Mouse (Mus musculus): ENCODE measurements around the gene Med16. TPM values are rescaled to one million over a fixed set of nuclear protein-coding genes. Genes with fewer than 3 reads are reported as not detected.

Med16 gene
- 55.3 and 58.3 TPM in 2 replicates for polyA plus RNA-seq (2015; fragmentation: Nextera tagmentation; extraction: Ambion mirVana)

DNA sequence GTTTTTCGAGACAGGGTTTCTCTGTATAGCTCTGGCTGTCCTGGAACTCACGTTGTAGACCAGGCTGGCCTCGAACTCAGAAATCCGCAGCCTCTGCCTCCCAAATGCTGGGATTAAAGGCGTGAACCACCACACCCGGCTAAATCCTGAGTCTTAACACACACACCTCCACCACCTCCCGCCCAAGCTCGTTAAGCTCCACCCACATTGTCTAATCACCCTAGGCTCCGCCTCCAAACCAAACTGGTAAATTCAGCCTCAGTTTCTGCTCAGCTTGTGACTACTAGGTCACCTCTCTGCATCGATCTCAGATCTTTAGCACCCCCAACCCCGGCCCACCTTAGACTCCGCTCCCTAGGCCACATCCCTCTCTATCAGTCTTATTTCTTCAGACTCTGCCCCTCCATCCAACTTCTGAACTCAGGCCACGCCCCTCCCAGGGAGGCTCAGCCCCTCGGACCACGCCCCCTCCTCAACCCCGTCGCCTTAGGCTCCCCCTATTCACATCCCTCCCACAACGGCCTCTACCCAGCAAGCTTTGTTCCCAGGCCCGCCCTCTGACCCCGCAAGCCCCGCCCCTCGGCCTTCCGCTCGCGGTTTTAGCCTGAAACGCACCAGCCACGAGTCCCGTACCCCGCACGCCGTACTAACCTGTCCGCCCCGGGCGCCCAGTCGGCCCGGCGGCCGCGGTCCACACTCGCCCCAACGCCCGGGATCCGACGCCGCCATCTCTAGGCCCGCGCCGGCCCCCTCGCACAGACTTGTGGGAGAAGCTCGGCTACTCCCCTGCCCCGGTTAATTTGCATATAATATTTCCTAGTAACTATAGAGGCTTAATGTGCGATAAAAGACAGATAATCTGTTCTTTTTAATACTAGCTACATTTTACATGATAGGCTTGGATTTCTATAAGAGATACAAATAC is at the start of gene Med16:
TSS of gene Med16 (minus strand) at position 757 of the 925 bp plus-strand sequence.
- 2% methylated on average over 52 of the region's 52 CpGs for WGBS
- peaks cover 61% of the 10 kb centered on the region for H3K36me3 ChIP-seq
- no peaks in the 10 kb centered on the region for H3K27me3 ChIP-seq
- H3K4me1 ChIP-seq (replicated peaks) = peaks cover 14% of the 10 kb centered on the region
- peak within 1 kb of the TSS; percentile 85 for H3K9ac ChIP-seq
- H3K27ac ChIP-seq = peak within 1 kb of the TSS; percentile 98
- peak within 1 kb of the TSS; percentile 63 for H3K4me3 ChIP-seq
- peak; percentile 92 for ATAC-seq (ENCODE audit: low FRiP score)
- peak within 1 kb of the TSS; percentile 53 for H3K4me2 ChIP-seq
- no peaks in the 10 kb centered on the region for H3K9me3 ChIP-seq

DNA sequence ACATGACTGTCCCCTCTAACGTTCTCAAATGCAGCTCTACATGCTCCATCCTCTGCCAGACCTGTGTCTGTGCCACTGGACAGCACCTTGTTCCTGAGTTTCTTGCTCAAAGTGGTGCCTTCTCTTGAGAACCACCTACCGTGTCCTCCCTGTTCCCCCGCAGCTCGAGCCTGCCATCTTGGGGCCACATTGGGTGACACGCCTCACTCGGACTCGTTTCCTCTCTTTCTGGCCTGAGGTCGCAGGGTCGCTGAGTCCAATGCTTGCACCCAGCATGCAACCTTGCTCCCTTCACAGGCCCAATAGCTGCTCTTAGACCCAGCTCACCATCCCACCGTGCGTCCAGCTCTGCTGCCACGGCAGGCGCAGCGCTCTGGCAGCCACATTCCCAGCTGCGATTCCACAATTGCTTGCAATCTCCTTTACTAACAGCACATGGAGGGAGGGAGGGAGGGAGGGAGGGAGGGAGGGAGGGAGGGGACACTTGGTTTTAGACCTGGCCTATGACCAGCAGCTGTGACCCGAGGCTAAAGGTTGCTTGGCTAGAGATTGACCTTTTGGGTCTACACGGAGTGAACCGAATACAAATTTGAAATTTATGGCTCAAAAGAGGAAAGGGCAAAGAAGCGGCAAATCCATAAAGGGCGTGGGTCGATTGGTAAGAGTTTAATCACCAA is 49.6 kb upstream of the Med16 start:
- H3K36me3 ChIP-seq = peaks cover 21% of the 10 kb centered on the region
- no peaks in the 10 kb centered on the region for H3K9me3 ChIP-seq
- H3K27ac ChIP-seq = no peak overlapping the region
- H3K4me2 ChIP-seq = no peak overlapping the region
- H3K4me3 ChIP-seq = no peak overlapping the region
- 10% methylated on average over 21 of the region's 21 CpGs for WGBS
- ATAC-seq (ENCODE audit: low FRiP score) = no peak
- H3K4me1 ChIP-seq (replicated peaks) = peaks cover 13% of the 10 kb centered on the region
- H3K9ac ChIP-seq = peak overlapping the region; percentile 39; the same call in 1 of the 2 replicates
- H3K27me3 ChIP-seq = 0 out of 2 replicates have a peak, but pooled peaks cover 9% of the 10 kb centered on the region

DNA sequence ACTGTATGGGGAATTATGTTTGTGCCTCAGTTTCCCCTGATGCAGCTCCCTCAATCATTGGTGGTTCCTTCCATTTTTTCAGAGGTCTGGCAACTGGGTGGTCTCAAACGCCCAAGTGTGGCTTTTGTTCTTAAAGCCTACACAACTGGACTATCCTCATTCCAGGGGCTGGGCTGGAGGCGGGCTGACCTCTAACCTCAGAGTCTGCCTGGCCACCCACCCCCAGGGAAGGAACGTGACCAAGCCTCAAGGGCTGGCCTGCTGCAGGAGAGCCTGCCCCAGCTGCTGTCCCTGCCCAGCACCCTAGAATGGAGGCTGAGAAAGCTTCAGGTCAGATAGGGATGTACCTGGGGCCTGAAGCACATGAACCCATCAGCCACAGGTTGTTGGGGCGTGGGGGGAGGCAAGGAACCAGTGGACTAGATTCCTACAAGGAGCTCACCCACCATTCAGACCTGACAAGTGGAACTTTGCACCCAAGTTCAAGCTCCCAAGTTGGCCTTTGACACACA is 48.0 kb upstream of the Med16 start:
- 20% methylated on average over 4 of the region's 4 CpGs for WGBS
- no peak for ATAC-seq (ENCODE audit: low FRiP score)

DNA sequence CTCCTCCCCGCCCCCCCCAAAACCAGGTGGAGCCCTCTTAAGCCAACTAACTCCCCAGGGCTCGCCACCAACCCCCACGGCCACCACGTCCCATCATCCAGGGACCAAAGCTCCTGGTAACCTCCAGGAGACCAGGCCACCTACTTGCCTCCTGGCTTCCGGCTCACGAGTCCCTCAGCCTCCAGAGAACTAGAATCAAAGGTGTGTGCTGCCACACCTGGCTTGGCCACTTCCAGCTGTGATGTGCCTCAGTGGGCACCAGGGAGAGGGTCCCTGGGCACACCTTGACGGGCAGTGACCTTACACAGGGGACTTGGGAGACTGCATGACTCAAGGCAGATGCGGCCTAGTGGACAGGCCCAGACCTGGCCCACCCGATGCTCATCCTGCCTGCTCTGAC is 47.0 kb upstream of the Med16 start:
- 0 out of 2 replicates have a peak, but pooled peaks cover 9% of the 10 kb centered on the region for H3K27me3 ChIP-seq
- no peak overlapping the region for H3K27ac ChIP-seq
- H3K36me3 ChIP-seq = peaks cover 25% of the 10 kb centered on the region
- no peak overlapping the region for H3K4me3 ChIP-seq
- peaks cover 7% of the 10 kb centered on the region for H3K4me1 ChIP-seq (replicated peaks)
- peak overlapping the region; percentile 55; the same call in 1 of the 2 replicates for H3K9ac ChIP-seq
- 77% methylated on average over 9 of the region's 9 CpGs for WGBS
- no peaks in the 10 kb centered on the region for H3K9me3 ChIP-seq
- no peak for ATAC-seq (ENCODE audit: low FRiP score)
- H3K4me2 ChIP-seq = no peak overlapping the region

More for the DNA sequence above, 48.0 kb upstream of the Med16 start:
- 0 out of 2 replicates have a peak overlapping the region, but pooled peaks have one; percentile 8 for H3K9ac ChIP-seq
- peaks cover 13% of the 10 kb centered on the region for H3K4me1 ChIP-seq (replicated peaks)
- H3K9me3 ChIP-seq = no peaks in the 10 kb centered on the region
- H3K4me2 ChIP-seq = no peak overlapping the region
- H3K36me3 ChIP-seq = peaks cover 18% of the 10 kb centered on the region
- 0 out of 2 replicates have a peak, but pooled peaks cover 9% of the 10 kb centered on the region for H3K27me3 ChIP-seq
- H3K4me3 ChIP-seq = no peak overlapping the region
- H3K27ac ChIP-seq = no peak overlapping the region

DNA sequence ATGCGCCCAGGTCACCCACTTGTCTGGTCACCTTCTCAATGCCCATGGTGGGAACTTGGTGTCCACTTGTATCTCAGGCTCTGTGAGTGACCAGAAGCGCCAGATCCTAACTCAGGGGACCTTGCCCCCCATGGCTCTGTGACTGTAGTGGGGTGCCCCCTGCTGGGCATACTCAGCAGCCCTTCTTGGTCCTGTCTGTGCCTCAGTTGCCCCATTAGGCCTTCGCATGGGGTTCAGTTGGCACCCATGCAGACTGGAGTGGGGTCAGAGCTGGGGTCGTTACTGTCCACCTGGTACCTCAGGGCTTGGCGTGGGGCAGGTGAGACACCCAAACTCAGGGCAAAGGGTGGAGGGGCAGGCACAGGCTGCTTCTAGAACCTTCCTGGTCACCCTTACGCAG is 45.2 kb upstream of the Med16 start:
- Histone ChIP-seq H3K4me1 (replicated peaks) (0 out of 2 replicates have a peak, but pooled peaks cover 3% of the 10 kb centered on the region), H3K4me2 (no peak overlapping the region), H3K4me3 (no peak overlapping the region), H3K36me3 (peaks cover 42% of the 10 kb centered on the region), H3K27ac (no peak overlapping the region), H3K27me3 (0 out of 2 replicates have a peak, but pooled peaks cover 9% of the 10 kb centered on the region), H3K9ac (no peak overlapping the region), H3K9me3 (no peaks in the 10 kb centered on the region)
- ATAC-seq (ENCODE audit: low FRiP score) = no peak
- 82% methylated on average over 6 of the region's 6 CpGs for WGBS

DNA sequence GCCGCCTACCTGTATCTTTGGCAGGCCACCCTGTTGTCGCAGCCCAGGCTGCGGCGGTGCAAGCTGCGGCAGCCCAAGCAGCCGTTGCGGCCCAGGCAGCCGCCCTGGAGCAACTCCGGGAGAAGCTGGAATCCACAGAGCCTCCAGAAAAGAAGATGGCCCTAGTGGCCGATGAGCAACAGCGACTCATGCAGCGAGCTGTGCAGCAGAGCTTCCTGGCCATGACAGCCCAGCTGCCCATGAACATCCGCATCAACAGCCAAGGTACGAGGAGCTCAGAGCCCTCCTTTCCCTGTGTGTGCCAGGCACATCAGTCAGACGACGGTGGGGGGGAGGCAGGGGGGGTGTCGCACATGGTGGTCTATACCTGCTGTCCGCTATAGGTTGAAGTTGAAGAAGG is 41.9 kb upstream of the Med16 start:
- Histone ChIP-seq H3K27me3 (0 out of 2 replicates have a peak, but pooled peaks cover under 1% of the 10 kb centered on the region), H3K9ac (no peak overlapping the region)
- WGBS = 82% methylated on average over 18 of the region's 18 CpGs

DNA sequence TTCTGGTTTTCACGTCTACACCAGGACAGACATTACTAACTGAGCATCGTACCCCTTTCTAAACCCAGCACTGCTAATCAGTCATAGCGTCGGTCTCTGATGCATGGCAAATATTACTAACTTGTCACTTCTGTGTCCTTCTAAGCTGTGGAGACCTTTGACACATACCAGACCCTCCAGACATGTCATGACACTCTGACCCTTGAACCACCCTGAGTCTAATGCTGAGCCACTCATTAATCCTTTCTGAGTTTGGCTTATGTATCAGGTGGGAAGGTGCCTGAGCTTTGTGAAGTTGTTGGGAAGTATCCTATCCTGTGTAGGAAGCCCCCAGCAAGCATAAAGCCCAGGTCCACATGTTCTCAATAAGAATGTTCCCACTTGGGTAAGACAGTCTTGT is 41.1 kb upstream of the Med16 start:
- no peak for ATAC-seq (ENCODE audit: low FRiP score)
- Histone ChIP-seq H3K36me3 (peaks cover 56% of the 10 kb centered on the region), H3K27me3 (no peaks in the 10 kb centered on the region), H3K27ac (no peak overlapping the region), H3K4me2 (no peak overlapping the region), H3K9me3 (no peaks in the 10 kb centered on the region), H3K4me1 (replicated peaks) (peaks cover 24% of the 10 kb centered on the region), H3K4me3 (no peak overlapping the region), H3K9ac (no peak overlapping the region)
- 96% methylated on average over 4 of the region's 4 CpGs for WGBS

More for the DNA sequence above, 41.9 kb upstream of the Med16 start:
- H3K27ac ChIP-seq = no peak overlapping the region; the same call in 1 of the 2 replicates
- ATAC-seq (ENCODE audit: low FRiP score) = no peak
- peaks cover 56% of the 10 kb centered on the region for H3K36me3 ChIP-seq
- H3K4me3 ChIP-seq = no peak overlapping the region
- H3K4me1 ChIP-seq (replicated peaks) = peaks cover 16% of the 10 kb centered on the region
- no peak overlapping the region for H3K4me2 ChIP-seq
- H3K9me3 ChIP-seq = no peaks in the 10 kb centered on the region

DNA sequence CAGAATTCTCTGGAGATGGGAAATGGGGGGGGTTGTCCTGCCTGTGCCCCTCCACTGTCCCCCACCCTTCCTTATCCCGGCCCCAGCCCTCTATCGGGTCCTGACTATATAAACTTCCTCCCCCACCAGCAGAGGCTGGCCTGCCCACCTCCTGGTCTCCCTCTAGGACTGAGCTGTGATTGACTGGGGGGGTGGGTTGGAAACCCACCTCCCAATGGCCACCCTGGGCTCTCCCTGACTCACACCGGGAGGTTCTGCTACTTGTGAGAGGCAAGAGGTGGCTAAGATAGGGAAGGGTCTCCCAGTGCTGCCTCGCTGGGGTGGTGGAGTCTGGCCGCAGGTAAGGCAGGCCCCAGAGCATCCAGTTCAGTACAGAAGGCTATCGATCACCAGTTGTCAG is 38.8 kb upstream of the Med16 start:
- Histone ChIP-seq H3K36me3 (peaks cover 44% of the 10 kb centered on the region), H3K4me1 (replicated peaks) (peaks cover 32% of the 10 kb centered on the region), H3K9me3 (no peaks in the 10 kb centered on the region), H3K9ac (no peak overlapping the region), H3K4me3 (no peak overlapping the region), H3K27me3 (no peaks in the 10 kb centered on the region), H3K27ac (no peak overlapping the region), H3K4me2 (no peak overlapping the region)
- 73% methylated on average over 6 of the region's 6 CpGs for WGBS
- ATAC-seq (ENCODE audit: low FRiP score) = no peak

DNA sequence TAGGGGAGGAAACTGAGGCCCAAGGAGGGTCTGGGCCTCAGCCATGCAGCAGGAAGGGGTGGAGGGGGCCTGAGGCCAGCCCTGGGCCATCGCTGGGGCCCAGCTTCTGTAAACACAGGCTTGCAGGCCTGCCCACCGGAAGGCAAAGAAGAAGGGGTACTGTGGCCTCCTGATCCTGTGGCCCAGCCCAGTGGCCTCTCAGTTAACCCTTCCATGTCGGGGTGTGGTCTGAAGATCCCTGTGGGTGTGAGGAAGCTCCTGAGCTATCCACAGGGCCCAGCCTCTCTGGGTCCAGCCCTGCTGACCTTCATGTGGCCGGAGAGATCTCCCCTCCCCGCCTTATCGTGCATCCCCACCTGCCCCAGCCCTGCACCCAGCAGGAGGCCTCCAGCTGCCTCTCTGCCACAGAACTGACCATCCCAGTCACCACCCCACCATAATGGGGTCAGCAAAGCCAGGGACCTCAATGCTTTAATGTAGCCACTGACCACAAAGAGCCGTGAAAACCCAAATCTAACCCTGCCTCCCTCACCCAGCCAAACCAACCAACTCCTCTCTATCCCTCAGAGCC is 38.1 kb upstream of the Med16 start:
- H3K9ac ChIP-seq = peak overlapping the region; percentile 46; the same call in 1 of the 2 replicates
- peak; percentile 14; the same call in 1 of the 2 replicates for ATAC-seq (ENCODE audit: low FRiP score)
- WGBS = 19% methylated on average over 7 of the region's 7 CpGs

DNA sequence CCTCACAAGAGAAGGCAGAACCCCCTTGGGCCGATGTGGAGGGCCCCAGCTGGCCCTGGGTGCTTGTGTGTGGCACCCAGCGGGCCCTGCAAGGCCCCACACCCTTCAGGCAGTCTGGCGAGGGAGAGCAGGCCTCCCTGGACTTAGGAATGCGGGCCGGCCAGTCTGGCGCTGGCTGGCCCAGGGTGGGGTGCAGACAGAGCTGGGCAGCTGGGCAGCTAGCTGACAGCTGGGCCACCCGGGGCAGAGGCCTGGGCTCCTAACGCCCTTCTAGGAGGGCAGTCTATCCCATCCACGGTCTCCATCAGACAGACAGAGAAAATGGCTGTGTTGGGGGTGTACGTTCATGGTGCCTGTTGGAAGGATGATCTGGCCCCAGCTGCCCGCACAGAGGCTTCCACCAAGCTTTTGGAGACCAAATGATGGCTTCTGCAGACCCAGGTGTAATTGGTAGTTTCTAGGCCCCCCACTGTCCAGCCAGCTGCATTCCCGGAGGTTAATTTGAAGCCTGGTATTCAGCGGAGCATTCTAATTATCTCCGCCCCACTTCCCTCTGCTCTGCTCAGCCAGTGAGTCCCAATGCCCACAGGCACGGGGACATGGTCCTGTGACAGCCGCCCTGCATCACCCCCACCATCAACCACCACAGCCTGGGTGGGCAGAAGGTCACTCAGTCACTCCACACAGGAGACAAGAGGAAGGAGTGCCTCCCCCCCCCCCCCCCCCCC is 36.9 kb upstream of the Med16 start:
- peak overlapping the region; percentile 71 for H3K27ac ChIP-seq
- H3K9ac ChIP-seq = peak overlapping the region; percentile 46
- 18% methylated on average over 16 of the region's 16 CpGs for WGBS
- no peak overlapping the region for H3K4me2 ChIP-seq
- ATAC-seq (ENCODE audit: low FRiP score) = peak; percentile 36
- H3K9me3 ChIP-seq = no peaks in the 10 kb centered on the region
- H3K4me1 ChIP-seq (replicated peaks) = peaks cover 32% of the 10 kb centered on the region
- H3K36me3 ChIP-seq = peaks cover 43% of the 10 kb centered on the region
- H3K4me3 ChIP-seq = no peak overlapping the region
- no peaks in the 10 kb centered on the region for H3K27me3 ChIP-seq

More for the DNA sequence above, 38.1 kb upstream of the Med16 start:
- Histone ChIP-seq H3K27ac (0 out of 2 replicates have a peak overlapping the region, but pooled peaks have one; percentile 45), H3K27me3 (no peaks in the 10 kb centered on the region), H3K4me1 (replicated peaks) (peaks cover 32% of the 10 kb centered on the region), H3K9me3 (no peaks in the 10 kb centered on the region), H3K36me3 (peaks cover 48% of the 10 kb centered on the region), H3K4me3 (no peak overlapping the region), H3K4me2 (no peak overlapping the region)

DNA sequence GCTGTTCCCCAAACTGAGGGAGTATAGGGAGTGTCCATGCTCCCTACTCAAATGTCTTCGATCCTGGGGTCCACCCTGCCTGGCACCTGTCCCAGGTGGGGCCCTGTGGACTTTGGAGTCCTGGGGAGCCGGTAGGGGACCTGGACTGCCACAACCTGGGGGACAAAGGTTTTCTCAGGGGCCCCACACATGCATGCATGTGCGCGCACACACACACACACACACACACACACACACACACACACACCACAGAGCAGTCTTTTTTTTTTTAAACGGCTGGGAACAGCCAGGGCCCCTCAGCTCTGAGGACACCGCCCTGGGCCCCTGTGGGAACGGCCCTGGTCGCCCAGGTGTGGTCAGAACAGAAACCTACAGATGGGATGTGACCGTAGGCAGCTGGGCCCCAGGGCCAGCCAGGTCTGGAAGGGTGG is 34.8 kb upstream of the Med16 start:
- no peak overlapping the region for H3K4me3 ChIP-seq
- ATAC-seq (ENCODE audit: low FRiP score) = no peak
- no peak overlapping the region for H3K9ac ChIP-seq
- WGBS = 85% methylated on average over 9 of the region's 9 CpGs
- peaks cover 32% of the 10 kb centered on the region for H3K4me1 ChIP-seq (replicated peaks)
- H3K4me2 ChIP-seq = no peak overlapping the region
- no peaks in the 10 kb centered on the region for H3K27me3 ChIP-seq
- H3K27ac ChIP-seq = no peak overlapping the region
- H3K9me3 ChIP-seq = no peaks in the 10 kb centered on the region
- peaks cover 28% of the 10 kb centered on the region for H3K36me3 ChIP-seq
